28 mouse cellular contexts compared by ENCODE assay signal in genomic region chr9:70239229-70239628, GRCm38 (mm10).
"Had no signal": no experiment of that assay in that cellular context is flagged by ENCODE, and none has a peak within 500 bp of the region (broad histone marks: within the 10 kb centered on the region; RNA-seq: fewer than 3 reads in every experiment).

No protein-coding gene starts in this region.

- H3K9ac ChIP-seq: embryonic facial prominence, embryonic 12.5 days; embryonic facial prominence, embryonic 13.5 days; embryonic facial prominence, embryonic 15.5 days; forebrain, embryonic 12.5 days; forebrain, embryonic 13.5 days; forebrain, embryonic 15.5 days; forebrain, postnatal 0 days had no signal

- H3K36me3 ChIP-seq: embryonic facial prominence, embryonic 10.5 days; embryonic facial prominence, embryonic 12.5 days; embryonic facial prominence, embryonic 13.5 days; embryonic facial prominence, embryonic 15.5 days; forebrain, embryonic 10.5 days; forebrain, embryonic 12.5 days; forebrain, embryonic 15.5 days had no signal

- H3K27ac ChIP-seq: embryonic facial prominence, embryonic 10.5 days; embryonic facial prominence, embryonic 12.5 days; embryonic facial prominence, embryonic 13.5 days; embryonic facial prominence, embryonic 15.5 days; forebrain, embryonic 10.5 days; forebrain, embryonic 12.5 days; forebrain, embryonic 13.5 days; forebrain, embryonic 15.5 days; gastrocnemius, adult 2 months; heart, adult 2 months had no signal

- H3K27me3 ChIP-seq: embryonic facial prominence, embryonic 12.5 days; embryonic facial prominence, embryonic 13.5 days; embryonic facial prominence, embryonic 15.5 days; forebrain, embryonic 12.5 days; forebrain, embryonic 13.5 days; forebrain, embryonic 15.5 days had no signal

- H3K4me2 ChIP-seq: embryonic facial prominence, embryonic 12.5 days; embryonic facial prominence, embryonic 13.5 days; embryonic facial prominence, embryonic 15.5 days; forebrain, embryonic 12.5 days; forebrain, embryonic 13.5 days; forebrain, embryonic 15.5 days had no signal

- ATAC-seq: forebrain, embryonic 13.5 days; forebrain, embryonic 14.5 days; forebrain, embryonic 15.5 days; forebrain, embryonic 16.5 days; forebrain, postnatal 0 days had no signal

- H3K4me1 ChIP-seq: forebrain, embryonic 12.5 days; forebrain, embryonic 13.5 days; forebrain, embryonic 15.5 days had no signal

- DNase-seq: cerebellum, adult 8-10 months; cerebellum, adult 9-10 months; cerebellum, adult 9-11 months; cerebellum, postnatal 10 days; cerebellum, postnatal 14 days; cerebellum, postnatal 25 days; cerebellum, postnatal 36 days; embryo, embryonic 11 days; forebrain, postnatal 0 days; gastrocnemius, adult 2 months; gastrocnemius, postnatal 10 days; gastrocnemius, postnatal 14 days; gastrocnemius, postnatal 25 days; gastrocnemius, postnatal 36 days; heart, adult 11 months; heart, adult 18-20 months; heart, adult 2 months had no signal

- H3K9me3 ChIP-seq: embryonic facial prominence, embryonic 10.5 days; embryonic facial prominence, embryonic 12.5 days; embryonic facial prominence, embryonic 13.5 days; embryonic facial prominence, embryonic 15.5 days; forebrain, embryonic 10.5 days; forebrain, embryonic 12.5 days; forebrain, embryonic 13.5 days; forebrain, embryonic 15.5 days had no signal

- H3K4me3 ChIP-seq: embryonic facial prominence, embryonic 10.5 days; embryonic facial prominence, embryonic 12.5 days; embryonic facial prominence, embryonic 13.5 days; embryonic facial prominence, embryonic 15.5 days; erythroblast, embryonic 14.5 days; forebrain, embryonic 10.5 days; forebrain, embryonic 12.5 days; forebrain, embryonic 13.5 days; forebrain, embryonic 15.5 days; gastrocnemius, adult 2 months; heart, adult 2 months had no signal
